Mouse (Mus musculus) midbrain, embryonic 11.5 days (tissue): ENCODE data around the gene Mbtd1. TPM values are rescaled to one million over a fixed set of nuclear protein-coding genes. Genes with fewer than 3 reads are reported as not detected.

ENCODE experiments used
- ATAC-seq: fragments of 200-750 bp; cut with Nextera tagmentation; 2 replicates; pipeline ENCODE4 v1.8.0; 2017; ENCODE audit warnings: moderate TSS enrichment, moderate library complexity; ENCODE audit not compliant: low FRiP score
- DNase-seq: peaks from one replicate; pipeline ENCODE4 v3.0.0; 2015; ENCODE audit warnings: low spot score; ENCODE audit errors: missing footprints
- H3K27ac ChIP-seq: fragments of 300-500 bp; sonication (generic); 2 replicates; pipeline ENCODE4 v1.5.1; 2014; ENCODE audit warnings: low read depth, low read length
- H3K27me3 ChIP-seq: fragments of 300-500 bp; sonication (generic); 2 replicates; pipeline ENCODE4 v1.6.1; 2014; ENCODE audit warnings: mild to moderate bottlenecking, low read length, moderate library complexity, mixed read lengths; ENCODE audit not compliant: control insufficient read depth, insufficient read depth
- H3K36me3 ChIP-seq: fragments of 300-500 bp; sonication (generic); 2 replicates; pipeline ENCODE4 v1.6.1; 2014; ENCODE audit warnings: mild to moderate bottlenecking, low read length, moderate library complexity, mixed read lengths; ENCODE audit not compliant: control insufficient read depth, insufficient read depth
- H3K4me1 ChIP-seq: fragments of 300-500 bp; sonication (generic); 2 replicates; pipeline ENCODE4 v1.6.1; 2014; ENCODE audit warnings: low read length; ENCODE audit not compliant: control insufficient read depth, insufficient read depth
- H3K4me2 ChIP-seq: fragments of 300-500 bp; sonication (generic); 2 replicates; pipeline ENCODE4 v1.6.1; 2014; ENCODE audit warnings: mild to moderate bottlenecking, moderate library complexity
- H3K4me3 ChIP-seq: fragments of 300-500 bp; sonication (generic); 2 replicates; pipeline ENCODE4 v1.5.1; 2014; ENCODE audit warnings: low read depth, low read length
- H3K9ac ChIP-seq: fragments of 300-500 bp; sonication (generic); 2 replicates; pipeline ENCODE4 v1.6.1; 2014; ENCODE audit warnings: low read length
- H3K9me3 ChIP-seq: fragments of 300-500 bp; sonication (generic); 2 replicates; pipeline ENCODE4 v1.6.1; 2016; ENCODE audit warnings: low read length; ENCODE audit not compliant: control insufficient read depth
- WGBS: fragments of 180-500 bp; shearing (Covaris S2); extraction: QIAGEN DNeasy Blood & Tissue Kit; methylation state at CpG from one replicate; pipeline ENCODE4 v1.1.7; 2014; 5-methylcytosine and 5-hydroxymethylcytosine counted together
- polyA plus RNA-seq: library from polyadenylated mRNA; unstranded; fragments of >200 nt; fragmentation: Nextera tagmentation; extraction: Ambion mirVana; gene quantifications from 2 replicates; pipeline ENCODE4 v1.2.1, GENCODE M21; 2014

Mbtd1 gene
- 30.5 and 30.6 TPM in 2 replicates for polyA plus RNA-seq

DNA sequence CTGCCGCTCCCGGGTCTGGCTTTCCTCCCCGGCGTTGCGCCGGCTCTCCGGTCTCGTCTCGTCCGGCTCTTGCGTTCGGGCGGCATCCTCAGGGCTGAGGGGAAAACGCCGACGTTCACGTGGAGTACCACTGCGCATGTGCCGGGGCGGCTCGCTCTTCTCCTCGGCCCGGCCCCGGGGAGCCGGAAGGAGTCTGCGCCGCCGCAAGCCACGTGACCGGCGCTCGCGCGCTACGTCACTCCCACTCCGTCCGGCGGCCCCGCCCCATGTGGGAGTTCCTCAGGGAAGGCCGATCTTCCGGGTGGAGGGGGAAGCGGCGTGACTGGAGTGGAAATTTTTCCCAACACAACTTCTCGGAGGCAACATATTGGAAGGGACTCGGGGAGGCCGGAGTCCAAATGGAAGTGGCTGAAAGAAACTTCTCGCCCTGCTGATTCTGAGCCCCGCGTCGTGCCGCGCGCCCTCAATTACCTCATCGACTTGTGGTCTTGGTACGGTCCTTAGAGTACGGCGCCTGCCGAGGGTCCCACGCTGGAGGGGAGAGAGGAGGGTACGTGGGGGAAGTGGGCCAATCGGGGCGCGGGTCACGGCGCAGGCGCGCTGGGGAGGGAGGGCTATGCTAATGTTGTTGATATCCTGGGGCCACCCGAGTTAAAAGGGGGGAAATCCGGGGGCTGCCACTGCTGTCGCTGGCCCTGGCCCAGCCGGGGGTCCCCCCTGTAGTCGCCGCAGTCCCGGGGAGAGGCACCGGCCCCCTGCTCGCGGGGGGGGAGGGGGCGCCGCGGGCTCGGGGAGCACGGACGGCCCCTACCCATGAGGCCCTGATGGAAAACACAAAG is at the start of gene Mbtd1, which contains the start of gene Utp18:
TSS of gene Mbtd1 (plus strand) at position 281 of the 839 bp plus-strand sequence.
TSS of gene Utp18 (minus strand) at position 195 of the 839 bp plus-strand sequence.
- ATAC-seq (peak; percentile 97), DNase-seq (peak; percentile 100)
- no peaks in the 10 kb centered on the region; the same call in 1 of the 2 replicates for H3K36me3 ChIP-seq
- H3K27ac ChIP-seq: peak within 1 kb of the TSS; percentile 86
- WGBS: under 1% methylated on average over 77 of the region's 83 CpGs
- H3K9ac ChIP-seq: peak within 1 kb of the TSS; percentile 95
- peak within 1 kb of the TSS; percentile 81 for H3K4me2 ChIP-seq
- no peaks in the 10 kb centered on the region for H3K9me3 ChIP-seq
- H3K4me1 ChIP-seq: peaks cover 16% of the 10 kb centered on the region
- H3K4me3 ChIP-seq: peak within 1 kb of the TSS; percentile 94
- no peaks in the 10 kb centered on the region for H3K27me3 ChIP-seq

DNA sequence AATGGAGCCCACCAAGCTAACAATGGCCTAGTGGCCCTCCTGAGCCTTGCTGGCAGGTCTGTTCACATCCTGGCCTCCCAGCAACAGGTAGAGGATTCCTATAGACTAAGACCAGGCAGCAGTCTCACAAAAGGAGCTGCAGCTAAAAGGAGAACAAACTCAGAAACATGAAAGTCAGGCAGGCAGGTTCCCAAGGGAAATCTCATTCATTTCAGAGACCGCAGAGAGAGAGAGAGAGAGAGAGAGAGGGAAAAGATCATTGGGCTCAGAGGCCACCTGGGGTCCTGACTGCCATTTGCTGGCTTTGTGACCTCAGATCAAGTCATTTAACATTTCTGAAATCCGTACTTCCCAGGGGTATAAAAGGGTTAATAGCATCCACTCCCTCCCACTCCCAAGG is 38.3 kb upstream of the Mbtd1 start:
- H3K9ac ChIP-seq: no peak overlapping the region
- no peak for ATAC-seq
- no peak overlapping the region for H3K4me3 ChIP-seq
- no peak for DNase-seq
- no peak overlapping the region for H3K4me2 ChIP-seq
- no peaks in the 10 kb centered on the region; the same call in 1 of the 2 replicates for H3K4me1 ChIP-seq
- no peaks in the 10 kb centered on the region for H3K36me3 ChIP-seq
- no peaks in the 10 kb centered on the region for H3K9me3 ChIP-seq
- H3K27me3 ChIP-seq: no peaks in the 10 kb centered on the region
- WGBS: 9% methylated on average over 2 of the region's 2 CpGs
- no peak overlapping the region for H3K27ac ChIP-seq

GRCm38 (mm10) chr11:93852546-93852945 is 33.1 kb upstream of the Mbtd1 start:
- no peak overlapping the region for H3K27ac ChIP-seq
- DNase-seq: no peak
- H3K27me3 ChIP-seq: no peaks in the 10 kb centered on the region
- H3K4me3 ChIP-seq: no peak overlapping the region
- no peaks in the 10 kb centered on the region; the same call in 1 of the 2 replicates for H3K4me1 ChIP-seq
- H3K9ac ChIP-seq: no peak overlapping the region
- H3K4me2 ChIP-seq: no peak overlapping the region
- 82% methylated on average over 3 of the region's 3 CpGs for WGBS
- H3K36me3 ChIP-seq: no peaks in the 10 kb centered on the region
- H3K9me3 ChIP-seq: no peaks in the 10 kb centered on the region
- no peak for ATAC-seq

- Histone ChIP-seq H3K27ac (no peak overlapping the region), H3K27me3 (no peaks in the 10 kb centered on the region), H3K9me3 (no peaks in the 10 kb centered on the region), H3K4me1 (no peaks in the 10 kb centered on the region; the same call in 1 of the 2 replicates), H3K4me2 (no peak overlapping the region), H3K36me3 (peaks cover 2% of the 10 kb centered on the region; the same call in 1 of the 2 replicates), H3K9ac (no peak overlapping the region), H3K4me3 (no peak overlapping the region)
- ATAC-seq (peak; percentile 55; the same call in 1 of the 2 replicates), DNase-seq (peak; percentile 97)
- WGBS: 12% methylated on average over 6 of the region's 6 CpGs
These were observed 29.2 kb upstream of the Mbtd1 start for GRCm38 (mm10) chr11:93856284-93856955.

GRCm38 (mm10) chr11:93860540-93861172 is 25.0 kb upstream of the Mbtd1 start:
- H3K4me3 ChIP-seq: no peak overlapping the region
- no peak overlapping the region for H3K9ac ChIP-seq
- no peaks in the 10 kb centered on the region for H3K27me3 ChIP-seq
- no peaks in the 10 kb centered on the region for H3K9me3 ChIP-seq
- DNase-seq (no peak), ATAC-seq (no peak)
- H3K4me1 ChIP-seq: no peaks in the 10 kb centered on the region; the same call in 1 of the 2 replicates
- H3K27ac ChIP-seq: no peak overlapping the region
- peaks cover 8% of the 10 kb centered on the region; the same call in 1 of the 2 replicates for H3K36me3 ChIP-seq
- WGBS: 95% methylated on average over 1 of the region's 1 CpGs
- H3K4me2 ChIP-seq: no peak overlapping the region

DNA sequence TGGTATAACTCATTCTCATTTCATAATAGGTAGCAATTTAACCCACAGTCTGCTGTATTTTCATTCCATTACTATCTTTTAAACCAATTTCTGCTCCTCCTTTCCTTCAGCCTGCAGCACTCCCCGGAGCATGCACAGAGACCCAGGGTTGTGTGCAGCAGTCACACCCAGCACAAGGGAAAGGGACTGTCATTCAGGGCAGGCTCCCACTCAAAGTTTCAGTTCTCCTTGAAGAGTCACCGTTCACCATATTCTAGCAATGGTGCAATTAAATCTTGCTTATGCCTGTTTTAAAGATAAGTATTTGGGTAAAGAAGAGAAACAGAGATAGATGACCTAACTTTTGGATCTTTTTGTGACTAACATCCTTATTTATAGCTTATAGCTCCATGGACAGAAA is 24.5 kb upstream of the Mbtd1 start:
- Histone ChIP-seq H3K4me2 (no peak overlapping the region), H3K4me3 (no peak overlapping the region), H3K9ac (no peak overlapping the region), H3K27me3 (no peaks in the 10 kb centered on the region), H3K9me3 (no peaks in the 10 kb centered on the region), H3K27ac (no peak overlapping the region), H3K36me3 (peaks cover 8% of the 10 kb centered on the region; the same call in 1 of the 2 replicates), H3K4me1 (no peaks in the 10 kb centered on the region; the same call in 1 of the 2 replicates)
- DNase-seq: no peak
- whole genome bisulfite sequencing: 91% methylated on average over 2 of the region's 2 CpGs
- no peak for ATAC-seq

DNA sequence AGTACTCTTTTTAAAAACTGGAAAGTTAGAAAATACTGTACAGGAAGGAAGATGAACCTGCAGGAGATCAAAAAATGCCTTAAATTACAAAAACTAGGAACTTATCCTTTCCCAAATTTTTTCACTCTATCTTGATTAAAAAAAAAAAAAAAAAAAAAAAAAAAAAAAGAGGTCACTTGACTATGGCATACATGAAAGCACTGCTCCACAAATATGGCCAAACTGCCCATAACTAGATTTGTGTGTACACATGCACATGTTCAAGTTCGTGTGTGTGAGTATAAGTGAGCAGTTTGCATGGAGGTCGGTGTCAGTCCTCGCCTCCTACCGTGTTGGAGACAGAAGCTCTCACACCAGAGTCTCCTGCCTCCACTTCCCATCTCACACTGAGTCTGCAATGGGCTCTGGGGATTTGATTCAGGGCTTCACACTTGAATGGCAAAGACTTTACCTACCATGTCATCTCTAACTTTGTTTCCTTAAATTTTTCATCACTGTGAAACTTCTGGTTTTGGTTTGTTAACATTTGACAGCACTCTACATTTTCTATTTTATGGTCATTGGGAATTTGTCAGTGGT is 23.5 kb upstream of the Mbtd1 start:
- no peaks in the 10 kb centered on the region for H3K4me1 ChIP-seq
- no peak overlapping the region for H3K9ac ChIP-seq
- WGBS: 93% methylated on average over 4 of the region's 4 CpGs
- ATAC-seq (no peak), DNase-seq (no peak)
- no peak overlapping the region for H3K4me3 ChIP-seq
- no peaks in the 10 kb centered on the region for H3K27me3 ChIP-seq
- no peak overlapping the region for H3K4me2 ChIP-seq
- no peak overlapping the region for H3K27ac ChIP-seq
- H3K36me3 ChIP-seq: peaks cover 8% of the 10 kb centered on the region; the same call in 1 of the 2 replicates
- H3K9me3 ChIP-seq: no peaks in the 10 kb centered on the region

DNA sequence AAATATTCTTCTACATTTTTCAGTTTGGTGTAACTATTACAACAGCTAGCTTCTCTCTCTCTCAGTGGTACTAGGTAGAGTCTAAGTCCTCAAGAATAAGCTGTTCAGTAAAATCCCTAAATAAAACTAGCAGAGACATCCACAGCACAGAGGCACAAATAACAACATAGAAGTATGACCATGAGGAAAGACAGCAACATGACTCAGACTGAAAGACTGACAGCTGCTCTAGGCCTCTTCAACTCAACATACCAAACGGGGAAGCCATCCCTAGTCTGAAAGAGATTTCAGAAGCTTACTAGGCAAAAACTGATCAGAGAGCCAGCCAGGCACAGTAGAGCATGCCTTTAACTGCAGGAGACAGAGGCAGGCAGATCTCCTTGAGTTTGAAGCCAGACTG is 23.0 kb upstream of the Mbtd1 start:
- 100% methylated on average over 1 of the region's 1 CpGs for WGBS
- Histone ChIP-seq H3K9me3 (no peaks in the 10 kb centered on the region), H3K27ac (no peak overlapping the region), H3K4me3 (no peak overlapping the region), H3K36me3 (peaks cover 8% of the 10 kb centered on the region; the same call in 1 of the 2 replicates), H3K4me2 (no peak overlapping the region), H3K9ac (no peak overlapping the region), H3K4me1 (no peaks in the 10 kb centered on the region), H3K27me3 (no peaks in the 10 kb centered on the region)
- ATAC-seq (no peak), DNase-seq (no peak)
